Mouse (Mus musculus): ENCODE data around the gene Zzz3.

The Zzz3 gene

GRCm38 (mm10) chr3:152395350-152396277, at the start of gene Zzz3:
Zzz3 (plus strand) TSS chr3:152395473.
- peak; percentile 91 for DNase-seq

GRCm38 (mm10) chr3:152345732-152346632, 49.3 kb upstream of the Zzz3 start, which contains the start of gene Usp33:
Usp33 (plus strand) TSS chr3:152346478.
- DNase-seq: peak; percentile 90

DNA sequence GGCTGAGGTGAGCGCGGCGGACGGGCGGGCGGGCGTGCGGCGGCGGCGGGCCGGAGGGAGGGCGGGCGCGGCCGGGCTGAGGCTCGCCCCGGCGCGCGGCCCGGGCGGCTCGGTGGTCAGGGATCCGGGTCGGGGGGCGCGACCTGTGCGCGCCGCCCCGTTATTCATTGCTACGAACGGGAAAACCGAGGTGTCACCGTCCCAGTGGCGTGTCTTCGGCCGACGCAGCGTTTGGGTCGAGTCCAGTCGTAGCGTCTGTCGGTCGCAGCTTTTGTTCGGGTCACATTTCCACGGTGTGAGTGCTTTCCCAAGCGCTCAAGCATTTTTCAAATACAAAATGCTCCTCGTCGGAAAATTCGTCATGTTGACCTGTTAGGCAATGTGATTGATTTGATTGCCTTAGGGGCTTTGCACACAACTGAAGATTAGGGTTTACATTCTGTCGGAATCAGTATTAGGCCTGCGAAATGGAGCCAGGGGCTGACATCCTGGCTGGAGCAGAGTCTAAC, 48.6 kb upstream of the Zzz3 start:
- DNase-seq: peak; percentile 31

DNA sequence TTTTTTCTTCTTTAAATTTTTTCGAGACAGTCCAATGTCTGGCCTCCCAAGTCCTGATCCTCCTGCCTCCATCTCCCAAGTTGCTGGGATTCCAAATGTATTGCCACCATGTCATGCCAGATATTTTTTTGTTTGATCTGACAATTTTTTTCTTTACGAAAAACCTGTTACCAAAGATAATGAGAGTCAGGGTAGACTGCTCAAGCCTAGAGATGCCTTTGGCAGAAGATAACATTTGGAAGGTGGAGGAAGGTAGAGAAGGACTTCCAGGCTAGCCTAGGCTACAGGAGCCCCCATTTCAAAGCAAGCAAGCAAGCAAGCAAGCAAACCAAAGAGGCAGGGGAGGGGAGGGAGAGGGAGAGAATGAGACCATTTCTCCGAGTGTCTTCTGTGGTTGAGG, 48.0 kb upstream of the Zzz3 start:
- DNase-seq: no peak

DNA sequence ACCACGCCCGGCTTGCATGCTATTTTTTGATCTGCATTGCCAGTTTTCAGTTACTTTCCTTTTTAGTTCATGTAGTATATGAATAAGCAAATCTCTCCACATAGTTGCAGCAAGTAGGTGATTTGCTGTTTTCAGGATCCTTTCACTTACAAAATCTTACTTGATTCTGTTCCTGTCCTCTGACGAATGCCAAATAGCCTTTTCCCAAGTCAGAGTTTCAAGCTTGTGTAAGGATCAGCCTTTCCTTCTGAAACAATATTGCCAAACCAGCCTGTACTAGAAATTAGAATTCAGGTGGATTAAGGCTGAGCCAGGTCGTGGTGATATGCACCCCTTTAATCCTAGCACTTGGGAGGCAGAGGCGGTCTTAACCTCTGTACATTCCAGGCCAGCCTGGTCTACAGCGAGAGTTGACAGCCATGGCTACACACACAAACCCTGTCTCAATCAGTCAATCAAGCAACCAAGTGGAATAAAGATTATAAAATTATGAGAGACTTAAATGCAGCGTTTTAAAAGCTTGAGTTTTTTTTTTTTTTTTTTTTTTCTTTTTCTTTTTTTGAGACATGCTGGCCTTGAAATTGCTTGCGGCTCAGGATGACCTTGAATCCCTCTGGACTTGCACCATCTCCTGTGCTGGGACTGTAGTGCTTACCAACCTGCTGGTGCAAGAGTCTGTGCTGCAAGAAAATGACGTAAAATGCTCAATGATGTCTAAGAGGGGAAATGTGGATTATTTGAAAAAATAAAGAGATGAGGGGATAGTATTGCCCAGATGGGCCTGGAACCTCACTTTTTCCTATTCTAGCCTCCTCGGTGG, 47.1 kb upstream of the Zzz3 start:
- no peak for DNase-seq

DNA sequence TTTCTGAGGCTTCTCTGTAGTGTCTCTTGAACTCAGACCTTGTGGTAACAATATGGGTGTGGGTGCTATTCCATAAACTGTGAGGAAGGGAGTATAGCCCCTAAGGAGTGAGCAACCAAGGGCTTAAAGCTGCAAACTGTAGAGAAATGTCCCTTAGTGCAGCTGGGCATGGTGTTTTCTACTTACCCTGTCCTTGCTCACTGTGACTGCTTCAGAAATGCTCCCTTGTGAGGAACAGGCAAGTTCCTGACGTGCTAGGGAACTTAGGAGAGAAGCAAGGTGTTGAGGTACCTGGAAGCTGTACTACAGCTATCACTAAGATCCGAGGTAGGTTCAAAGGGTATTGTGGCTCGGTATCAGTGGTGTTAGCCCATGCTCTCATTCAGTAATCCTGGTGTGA, 44.8 kb upstream of the Zzz3 start:
- DNase-seq: no peak

DNA sequence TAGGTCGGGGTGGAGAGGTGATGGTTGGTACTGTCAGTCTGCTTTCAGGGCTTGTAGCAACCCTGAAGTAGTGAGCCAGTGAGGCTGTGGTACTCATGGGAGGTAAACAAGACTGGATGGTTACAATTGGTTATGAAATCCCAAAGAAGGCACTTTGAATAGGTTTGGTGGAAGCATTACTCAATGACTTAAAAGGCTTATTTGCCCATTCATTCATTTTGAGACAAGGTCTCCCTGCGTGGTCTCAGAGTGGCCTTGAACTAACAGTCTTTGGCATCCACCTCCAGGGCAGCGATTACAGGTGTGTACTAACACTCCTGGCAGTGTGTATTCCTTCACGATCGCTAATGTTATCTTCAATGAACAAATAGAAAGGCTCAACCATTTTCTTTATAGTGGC, 44.3 kb upstream of the Zzz3 start:
- DNase-seq: no peak

DNA sequence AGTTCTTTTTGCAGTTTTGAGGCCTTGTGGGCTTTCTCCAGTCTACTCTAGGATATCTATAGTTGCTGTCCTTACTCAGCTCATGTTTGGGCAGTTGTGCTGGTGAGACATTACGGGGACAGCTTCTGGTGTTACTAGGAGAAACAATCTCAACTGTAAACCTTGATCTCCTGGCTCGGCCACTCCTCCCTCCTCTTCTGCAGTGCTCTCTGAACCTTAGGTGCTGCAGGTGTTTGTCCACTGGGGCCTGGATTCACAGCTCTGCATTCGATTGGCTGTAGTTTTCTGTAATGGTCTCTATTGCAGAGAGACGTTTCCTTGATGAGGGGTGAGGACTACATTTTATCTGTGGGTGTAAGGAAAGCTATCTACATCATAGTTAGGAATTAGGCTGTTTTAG, 43.0 kb upstream of the Zzz3 start:
- peak; percentile 21 for DNase-seq

GRCm38 (mm10) chr3:152353434-152354177, 41.7 kb upstream of the Zzz3 start:
- DNase-seq: no peak

- no peak for DNase-seq
Observed at GRCm38 (mm10) chr3:152355361-152355760, 39.9 kb upstream of the Zzz3 start.

DNA sequence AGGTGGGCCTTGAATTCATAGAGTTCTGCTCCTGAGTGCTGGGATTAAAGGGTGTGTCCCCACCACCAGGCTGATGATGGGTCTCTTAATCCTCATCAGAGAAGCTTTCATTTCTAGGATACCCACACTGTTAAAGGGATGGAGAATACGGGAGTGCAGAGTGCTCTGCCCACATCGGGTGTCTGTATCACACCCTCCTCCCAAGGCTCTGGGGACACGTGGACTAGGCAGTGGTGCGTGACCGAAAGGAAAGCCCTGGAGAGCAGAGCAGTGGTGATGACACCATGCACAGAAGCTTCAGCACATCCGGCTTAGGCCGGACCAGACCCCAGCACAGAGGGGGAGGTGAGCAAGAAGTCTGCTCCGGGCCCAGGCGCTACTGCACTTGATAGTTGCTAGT, 38.5 kb upstream of the Zzz3 start:
- DNase-seq: peak; percentile 17

- no peak for DNase-seq
Observed at GRCm38 (mm10) chr3:152359151-152359550, 36.1 kb upstream of the Zzz3 start.

DNA sequence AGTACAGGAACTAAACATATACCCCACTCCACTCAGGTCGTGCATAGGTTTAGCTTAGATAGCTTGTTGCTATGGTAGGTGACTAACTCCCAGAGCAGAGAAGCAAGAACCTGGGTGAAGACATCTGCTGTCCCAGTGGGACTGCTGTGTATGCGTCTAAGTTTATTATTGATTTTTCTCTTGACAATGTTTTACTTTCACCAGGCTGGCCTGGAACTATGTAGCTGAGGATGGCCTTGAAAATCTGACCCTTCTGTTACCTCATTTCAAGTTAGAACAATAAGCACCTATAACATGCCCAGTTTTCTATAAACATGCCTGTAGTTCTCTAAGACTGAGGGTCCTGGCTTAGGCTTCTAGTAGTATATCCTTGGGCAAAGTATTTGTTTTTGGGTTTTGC, 31.1 kb upstream of the Zzz3 start:
- no peak for DNase-seq

DNA sequence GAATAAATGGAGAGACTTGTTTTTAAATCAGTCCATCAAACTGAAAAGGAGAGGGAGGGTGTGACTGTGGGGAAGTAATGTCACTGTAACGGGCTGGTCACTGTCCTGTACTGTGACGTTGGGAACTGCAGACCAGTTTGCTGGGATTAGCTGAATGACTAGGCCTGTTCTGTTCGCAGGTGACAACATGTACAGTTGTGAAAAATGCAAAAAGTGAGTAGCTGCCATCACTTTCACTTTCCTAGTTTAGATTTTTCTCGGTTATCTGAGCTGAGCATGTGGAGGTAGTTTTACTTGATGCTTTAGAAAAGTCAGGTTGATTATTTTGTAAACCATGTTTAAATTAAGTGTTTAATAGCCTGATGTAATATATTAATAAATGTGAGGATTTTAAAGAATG, 19.2 kb upstream of the Zzz3 start:
- no peak for DNase-seq

DNA sequence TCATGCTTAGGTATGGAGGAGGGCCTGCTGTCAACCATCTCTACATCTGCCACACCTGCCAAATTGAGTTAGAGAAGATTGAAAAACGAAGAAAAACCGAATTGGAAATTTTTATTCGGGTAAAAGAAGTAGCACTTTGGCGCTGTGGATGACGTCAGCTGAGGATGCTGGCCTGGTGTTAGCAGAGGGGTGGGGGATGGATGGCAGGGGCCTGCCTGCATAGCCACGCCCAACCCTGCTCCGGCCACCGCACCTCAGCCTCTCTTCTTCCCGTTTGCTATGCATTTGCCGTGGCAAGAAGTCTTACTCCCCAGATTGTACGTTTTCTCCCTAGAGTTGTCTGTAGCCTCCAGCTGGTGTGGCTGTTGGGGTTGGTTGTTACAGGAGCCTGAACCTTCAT, 11.2 kb upstream of the Zzz3 start:
- DNase-seq: no peak

DNA sequence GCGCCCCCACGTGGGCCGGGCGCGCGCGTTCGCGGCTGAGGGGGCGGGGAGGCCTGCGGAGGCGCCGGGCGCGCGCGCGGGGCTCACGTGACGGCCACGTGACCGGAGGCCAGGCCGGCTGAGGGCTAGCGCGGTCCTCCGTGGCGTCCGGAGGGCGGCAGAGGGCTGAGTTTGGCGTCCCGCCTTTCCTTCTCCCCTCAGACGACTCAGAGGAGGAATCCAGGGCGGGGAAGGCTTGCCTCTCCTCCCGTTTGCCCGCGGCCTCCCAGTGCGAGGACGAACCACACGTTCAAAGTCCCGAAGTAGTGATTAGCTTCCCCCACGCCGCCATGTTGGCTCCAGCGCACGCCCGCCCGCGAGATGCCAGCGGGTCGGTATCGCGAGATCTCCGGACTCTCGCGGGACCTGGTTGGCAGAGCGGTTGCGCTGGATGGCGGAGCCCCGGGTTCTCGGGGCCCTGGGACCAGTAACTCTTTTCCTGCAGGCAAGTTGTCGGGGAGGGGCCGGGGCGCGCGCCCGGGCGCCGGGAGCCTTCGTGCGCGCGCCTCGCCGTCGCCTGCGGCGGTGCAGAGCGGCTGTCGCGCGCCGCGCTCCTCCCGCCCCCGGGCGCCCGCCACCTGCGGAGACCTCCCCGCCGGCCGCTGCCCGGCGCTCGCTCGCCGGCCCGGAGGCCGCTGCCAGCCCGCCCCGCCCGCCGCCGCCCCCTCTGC, 1.2 kb downstream of the Zzz3 start:
- DNase-seq: peak; percentile 95

DNA sequence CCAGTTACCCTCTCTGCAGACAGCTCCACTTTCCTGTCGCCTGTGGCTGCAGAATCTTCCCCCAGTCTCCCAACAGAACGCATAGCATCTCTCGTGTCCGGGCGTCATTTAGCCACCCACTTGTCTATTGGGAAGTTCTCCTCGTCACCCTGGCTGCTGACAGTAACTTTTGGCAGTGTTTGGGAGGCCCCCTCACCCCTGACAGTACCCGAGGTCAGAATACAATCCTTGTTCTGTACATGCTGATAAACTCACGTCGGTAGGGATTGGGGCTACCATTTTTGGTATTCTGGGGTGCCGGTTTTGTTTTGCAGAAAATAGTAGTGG, 1.7 kb downstream of the Zzz3 start:
- DNase-seq: peak; percentile 29

- no peak for DNase-seq
Observed at GRCm38 (mm10) chr3:152397335-152397940, 2.2 kb downstream of the Zzz3 start.

- peak; percentile 43 for DNase-seq
Observed at GRCm38 (mm10) chr3:152400441-152400840, 5.2 kb downstream of the Zzz3 start.

DNA sequence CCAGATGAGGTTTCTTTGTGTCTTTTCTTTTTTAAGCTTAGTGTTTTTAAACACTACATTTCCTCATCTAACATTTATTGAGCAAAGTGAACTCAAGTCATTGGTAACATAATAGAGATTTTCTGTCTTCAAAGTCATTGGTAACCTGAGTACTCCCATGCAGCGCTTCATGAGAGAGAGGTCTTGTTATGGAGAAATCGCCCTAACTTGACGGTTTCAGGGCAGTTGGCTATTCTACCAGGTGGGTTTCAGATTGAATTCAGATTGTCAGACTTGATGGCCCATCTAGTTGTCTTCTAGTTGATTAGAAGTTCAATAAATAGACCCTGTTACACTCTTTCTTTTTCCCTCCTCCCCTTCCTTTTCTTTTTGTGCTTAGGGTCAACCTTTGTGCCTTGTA, 5.6 kb downstream of the Zzz3 start:
- no peak for DNase-seq
